Mouse (Mus musculus) intestine, embryonic 14.5 days (tissue): ENCODE data around the gene Usp37. TPM values are rescaled to one million over a fixed set of nuclear protein-coding genes. Genes with fewer than 3 reads are reported as not detected.

Source experiments
- ATAC-seq: fragments of 200-750 bp; cut with Nextera tagmentation; replicated peaks from 2 replicates; pipeline ENCODE4 v1.8.0; 2017; ENCODE audit warnings: low read depth, moderate number of reproducible peaks, moderate TSS enrichment, moderate library complexity; ENCODE audit not compliant: low FRiP score, low TSS enrichment
- DNase-seq: peaks from one replicate; pipeline ENCODE4 v3.0.0-alpha.2; 2018; ENCODE audit warnings: low spot score
- H3K27ac ChIP-seq: fragments of 300-500 bp; sonication (generic); 2 replicates; pipeline ENCODE4 v1.5.1; 2014; ENCODE audit warnings: low read depth, mild to moderate bottlenecking, control low read depth
- H3K27me3 ChIP-seq: fragments of 300-500 bp; sonication (generic); replicated peaks from 2 replicates; pipeline ENCODE4 v1.6.1; 2014; ENCODE audit warnings: low read length, control low read depth; ENCODE audit not compliant: control insufficient read depth, insufficient read depth
- H3K36me3 ChIP-seq: fragments of 300-500 bp; sonication (generic); 2 replicates; pipeline ENCODE4 v1.6.1; 2014; ENCODE audit warnings: low read length, control low read depth; ENCODE audit not compliant: control insufficient read depth, insufficient read depth
- H3K4me1 ChIP-seq: fragments of 300-500 bp; sonication (generic); replicated peaks from 2 replicates; pipeline ENCODE4 v1.6.1; 2014; ENCODE audit warnings: low read length, control low read depth, mixed read lengths; ENCODE audit not compliant: control insufficient read depth, insufficient read depth
- H3K4me2 ChIP-seq: fragments of 300-500 bp; sonication (generic); 2 replicates; pipeline ENCODE4 v1.6.1; 2014; ENCODE audit warnings: low read length
- H3K4me3 ChIP-seq: fragments of 300-500 bp; sonication (generic); 2 replicates; pipeline ENCODE4 v1.5.1; 2014; ENCODE audit warnings: low read depth, low read length, control low read depth, mixed read lengths
- H3K9ac ChIP-seq: fragments of 300-500 bp; sonication (generic); 2 replicates; pipeline ENCODE4 v1.6.1; 2014; ENCODE audit warnings: mild to moderate bottlenecking, low read length
- H3K9me3 ChIP-seq: fragments of 300-500 bp; sonication (generic); 2 replicates; pipeline ENCODE4 v1.6.1; 2016; ENCODE audit warnings: low read length, control low read depth; ENCODE audit not compliant: control insufficient read depth
- WGBS: fragments of 180-500 bp; shearing (Covaris S2); extraction: QIAGEN DNeasy Blood & Tissue Kit; methylation state at CpG from one replicate; pipeline ENCODE4 v1.1.7; 2014; 5-methylcytosine and 5-hydroxymethylcytosine counted together
- polyA plus RNA-seq: library from polyadenylated mRNA; unstranded; fragments of >200 nt; fragmentation: Nextera tagmentation; extraction: Ambion mirVana; gene quantifications from 2 replicates; pipeline ENCODE4 v1.2.1, GENCODE M21; 2014

Gene Usp37
- polyA plus RNA-seq, 1 experiment from 2014 or later, result 34.8 TPM

GRCm38 (mm10) chr1:74415143-74415542 lies 128.9 kb downstream of the Usp37 start:
- no peaks in the 10 kb centered on the region for H3K36me3 ChIP-seq
- H3K9ac ChIP-seq, result no peak overlapping the region
- H3K4me2 ChIP-seq, result no peak overlapping the region
- no peaks in the 10 kb centered on the region for H3K27me3 ChIP-seq
- H3K4me1 ChIP-seq, result no peaks in the 10 kb centered on the region
- ATAC-seq (no peak), DNase-seq (no peak)
- H3K9me3 ChIP-seq, result no peaks in the 10 kb centered on the region
- H3K27ac ChIP-seq, result no peak overlapping the region
- 47% methylated on average over 4 of the region's 4 CpGs for WGBS
- no peak overlapping the region for H3K4me3 ChIP-seq

GRCm38 (mm10) chr1:74412711-74413110 lies 131.4 kb downstream of the Usp37 start:
- Histone ChIP-seq H3K4me2 (no peak overlapping the region), H3K9ac (no peak overlapping the region)
- 76% methylated on average over 8 of the region's 8 CpGs for WGBS

DNA sequence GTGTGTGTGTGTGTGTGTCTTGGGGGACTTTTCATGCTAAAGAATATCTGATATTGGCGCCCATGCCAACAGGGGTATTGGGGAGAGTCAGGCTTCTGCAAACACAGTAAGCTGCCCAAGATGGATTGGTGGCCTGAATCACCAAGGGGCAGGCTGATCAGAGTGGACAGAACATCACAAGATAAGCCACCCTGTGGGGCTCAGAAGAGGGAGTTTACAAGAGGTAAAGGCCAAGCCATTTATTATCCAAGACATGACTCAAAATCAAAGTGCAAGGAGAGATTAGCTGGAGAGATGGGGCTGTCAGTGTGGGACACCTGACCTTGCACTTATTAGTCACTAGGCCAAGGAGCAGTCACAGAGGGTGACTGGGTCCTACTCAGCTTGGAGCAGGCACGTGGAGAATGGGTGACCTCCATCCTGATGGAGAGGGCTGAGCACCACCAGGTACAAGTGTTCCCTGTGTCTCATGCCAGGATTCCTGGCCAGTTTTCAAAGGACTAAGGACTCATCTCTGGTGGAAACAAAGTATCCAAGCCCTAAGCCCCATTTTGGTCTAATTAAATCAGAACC lies 132.2 kb downstream of the Usp37 start:
- DNase-seq, result no peak
- Histone ChIP-seq H3K9me3 (no peaks in the 10 kb centered on the region), H3K9ac (no peak overlapping the region), H3K4me1 (no peaks in the 10 kb centered on the region), H3K27me3 (no peaks in the 10 kb centered on the region), H3K4me3 (no peak overlapping the region), H3K27ac (no peak overlapping the region), H3K36me3 (no peaks in the 10 kb centered on the region), H3K4me2 (no peak overlapping the region)
- WGBS, result 50% methylated on average over 2 of the region's 2 CpGs
- no peak for ATAC-seq

More at GRCm38 (mm10) chr1:74412711-74413110, 131.4 kb downstream of the Usp37 start:
- Histone ChIP-seq H3K36me3 (no peaks in the 10 kb centered on the region), H3K27me3 (no peaks in the 10 kb centered on the region), H3K4me1 (no peaks in the 10 kb centered on the region), H3K27ac (no peak overlapping the region), H3K4me3 (no peak overlapping the region), H3K9me3 (no peaks in the 10 kb centered on the region)
- no peak for DNase-seq
- ATAC-seq, result no peak

- peak within 1 kb of the TSS; percentile 24 for H3K4me3 ChIP-seq
- 29% methylated on average over 15 of the region's 15 CpGs for WGBS
- peak within 1 kb of the TSS; percentile 32 for H3K9ac ChIP-seq
- no peaks in the 10 kb centered on the region for H3K36me3 ChIP-seq
- no peaks in the 10 kb centered on the region for H3K9me3 ChIP-seq
- peak; percentile 74 for DNase-seq
- no peaks in the 10 kb centered on the region for H3K27me3 ChIP-seq
- peak; percentile 89 for ATAC-seq
- peak within 1 kb of the TSS; percentile 70 for H3K27ac ChIP-seq
- no peaks in the 10 kb centered on the region for H3K4me1 ChIP-seq
- peak within 1 kb of the TSS; percentile 42 for H3K4me2 ChIP-seq
These were observed 135.2 kb downstream of the Usp37 start, which contains the start of gene Vil1 for GRCm38 (mm10) chr1:74408589-74409504. Vil1 (plus strand) TSS chr1:74409376.

DNA sequence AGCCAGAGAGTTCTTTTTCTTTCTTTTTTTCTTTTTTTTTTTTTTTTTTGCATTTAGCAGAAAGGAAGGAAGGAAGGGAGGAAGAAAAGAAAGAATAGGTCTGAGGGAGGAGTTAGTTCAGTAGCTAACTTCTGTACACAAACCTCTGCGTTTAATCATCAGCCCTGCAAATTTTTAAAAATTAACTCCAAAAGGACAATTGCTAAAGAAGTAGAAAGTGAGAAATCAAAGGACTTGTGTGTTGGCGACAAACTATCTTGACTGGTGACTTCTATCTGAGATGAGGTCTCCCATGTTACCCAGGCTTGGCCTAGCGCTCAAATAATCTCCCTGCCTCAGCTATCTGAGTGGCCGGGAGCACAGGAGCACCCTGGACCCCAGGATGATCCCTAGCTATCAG lies 139.9 kb downstream of the Usp37 start:
- DNase-seq, result no peak
- no peak overlapping the region for H3K9ac ChIP-seq
- no peak overlapping the region for H3K4me2 ChIP-seq
- no peak overlapping the region for H3K4me3 ChIP-seq
- 87% methylated on average over 4 of the region's 4 CpGs for WGBS
- ATAC-seq, result no peak
- H3K9me3 ChIP-seq, result no peaks in the 10 kb centered on the region
- H3K4me1 ChIP-seq, result no peaks in the 10 kb centered on the region
- H3K27me3 ChIP-seq, result no peaks in the 10 kb centered on the region
- no peaks in the 10 kb centered on the region for H3K36me3 ChIP-seq
- H3K27ac ChIP-seq, result no peak overlapping the region

DNA sequence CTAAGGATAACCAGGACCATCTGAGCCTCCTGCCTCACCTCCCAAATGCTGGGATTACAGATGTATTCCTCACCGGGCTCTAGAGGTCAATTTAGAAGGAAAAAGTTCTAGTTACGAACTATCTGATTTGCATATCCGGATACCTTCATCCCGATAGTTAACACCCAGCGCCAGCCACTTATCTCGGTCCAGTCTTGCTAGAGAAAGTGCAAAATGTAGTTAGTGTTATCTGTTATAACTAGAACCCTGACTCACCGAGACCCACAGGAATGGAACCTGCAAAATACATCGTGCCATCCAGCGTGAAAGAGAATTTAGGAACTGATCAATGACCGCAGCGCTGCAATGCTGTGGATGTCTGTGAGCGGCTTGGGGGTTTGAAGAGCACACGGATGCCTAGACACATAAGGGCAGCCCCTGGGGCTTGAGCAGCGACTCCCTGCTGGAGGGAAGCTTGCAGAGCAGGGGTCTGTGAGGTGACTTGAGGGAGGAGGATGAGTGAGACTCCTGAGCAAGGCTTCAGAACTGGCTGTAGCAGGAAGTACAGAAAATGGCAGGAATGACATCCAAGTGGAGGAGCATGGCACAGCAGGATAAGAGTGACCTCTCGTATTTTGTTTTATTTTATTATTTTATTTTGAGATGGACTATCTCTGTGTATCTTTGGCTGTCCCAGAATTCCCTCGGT lies 142.9 kb downstream of the Usp37 start:
- WGBS, result 49% methylated on average over 16 of the region's 16 CpGs
- no peaks in the 10 kb centered on the region for H3K9me3 ChIP-seq
- no peak overlapping the region for H3K27ac ChIP-seq
- 0 out of 2 replicates have a peak, but pooled peaks cover 2% of the 10 kb centered on the region for H3K4me1 ChIP-seq
- H3K9ac ChIP-seq, result no peak overlapping the region
- H3K4me3 ChIP-seq, result no peak overlapping the region
- no peaks in the 10 kb centered on the region for H3K36me3 ChIP-seq
- H3K27me3 ChIP-seq, result no peaks in the 10 kb centered on the region
- H3K4me2 ChIP-seq, result no peak overlapping the region
- ATAC-seq, result no peak
- no peak for DNase-seq

DNA sequence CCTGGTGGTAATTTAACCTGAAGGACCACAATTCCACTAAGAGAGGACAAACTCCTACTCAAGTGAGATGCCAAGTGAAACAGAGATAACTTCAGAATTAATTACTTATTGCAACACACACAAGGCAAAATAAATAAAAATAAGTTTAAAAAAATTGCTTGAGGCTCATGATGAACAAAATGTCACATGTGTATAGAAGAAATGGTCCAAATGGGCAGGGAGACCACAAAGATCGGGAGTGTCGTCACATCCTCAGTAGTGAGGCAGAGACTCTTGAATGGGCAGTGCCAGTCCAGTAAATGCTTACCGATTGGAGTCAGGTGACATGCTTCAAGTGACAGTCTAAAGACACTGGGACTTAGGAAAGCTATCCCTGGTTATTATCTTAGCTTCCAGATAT lies 143.6 kb downstream of the Usp37 start:
- Histone ChIP-seq H3K4me1 (0 out of 2 replicates have a peak, but pooled peaks cover 2% of the 10 kb centered on the region), H3K36me3 (no peaks in the 10 kb centered on the region), H3K27me3 (no peaks in the 10 kb centered on the region), H3K4me2 (no peak overlapping the region), H3K27ac (no peak overlapping the region), H3K4me3 (no peak overlapping the region), H3K9me3 (no peaks in the 10 kb centered on the region), H3K9ac (no peak overlapping the region)
- DNase-seq (no peak), ATAC-seq (no peak)
- WGBS, result 85% methylated on average over 3 of the region's 3 CpGs

GRCm38 (mm10) chr1:74397919-74398451 lies 146.1 kb downstream of the Usp37 start:
- Histone ChIP-seq H3K36me3 (peaks cover 22% of the 10 kb centered on the region), H3K4me1 (peaks cover 9% of the 10 kb centered on the region), H3K9me3 (no peaks in the 10 kb centered on the region), H3K4me3 (peak overlapping the region; percentile 38), H3K27me3 (no peaks in the 10 kb centered on the region), H3K4me2 (peak overlapping the region; percentile 94), H3K9ac (peak overlapping the region; percentile 58), H3K27ac (peak overlapping the region; percentile 91)
- DNase-seq (peak; percentile 87), ATAC-seq (peak; percentile 49)
- 3% methylated on average over 11 of the region's 11 CpGs for WGBS
